Mouse (Mus musculus) kidney, postnatal 0 days (tissue): Measurements from ENCODE around the gene Lclat1. TPM values are rescaled to one million over a fixed set of nuclear protein-coding genes. Genes with fewer than 3 reads are reported as not detected.

Experiments
- ATAC-seq: fragments of 200-750 bp; cut with Nextera tagmentation; replicated peaks from 2 replicates; pipeline ENCODE4 v1.8.0; 2017; ENCODE audit warnings: low read depth, moderate number of reproducible peaks, moderate TSS enrichment, moderate library complexity; ENCODE audit not compliant: low FRiP score
- DNase-seq: peaks from one replicate; pipeline ENCODE4 v3.0.0-alpha.2; 2016; ENCODE audit warnings: low spot score
- H3K27ac ChIP-seq: fragments of 300-500 bp; sonication (generic); 2 replicates; pipeline ENCODE4 v1.5.1; 2014; ENCODE audit warnings: mild to moderate bottlenecking
- H3K27me3 ChIP-seq: fragments of 300-500 bp; sonication (generic); 2 replicates; pipeline ENCODE4 v1.6.1; 2014; ENCODE audit warnings: low read length, mixed read lengths; ENCODE audit not compliant: insufficient read depth
- H3K36me3 ChIP-seq: fragments of 300-500 bp; sonication (generic); 2 replicates; pipeline ENCODE4 v1.6.1; 2014; ENCODE audit warnings: low read length, mixed read lengths; ENCODE audit not compliant: insufficient read depth
- H3K4me1 ChIP-seq: fragments of 300-500 bp; sonication (generic); replicated peaks from 2 replicates; pipeline ENCODE4 v1.6.1; 2014; ENCODE audit warnings: antibody characterized with exemption, low read length, mixed read lengths; ENCODE audit not compliant: insufficient read depth
- H3K4me2 ChIP-seq: fragments of 300-500 bp; sonication (generic); 2 replicates; pipeline ENCODE4 v1.6.1; 2014; ENCODE audit warnings: mild to moderate bottlenecking, low read length, moderate library complexity, mixed read lengths
- H3K4me3 ChIP-seq: fragments of 300-500 bp; sonication (generic); replicated peaks from 2 replicates; pipeline ENCODE4 v1.5.1; 2014; ENCODE audit warnings: low read depth, low read length
- H3K9ac ChIP-seq: fragments of 300-500 bp; sonication (generic); 2 replicates; pipeline ENCODE4 v1.6.1; 2014; ENCODE audit warnings: low read depth, low read length
- H3K9me3 ChIP-seq: fragments of 300-500 bp; sonication (generic); replicated peaks from 2 replicates; pipeline ENCODE4 v1.6.1; 2016; ENCODE audit warnings: low read length, inconsistent platforms, mixed read lengths
- CTCF ChIP-seq: IDR thresholded peaks from 2 replicates; pipeline ENCODE4 v1.5.1; 2016; ENCODE audit warnings: antibody characterized with exemption, low read depth, mild to moderate bottlenecking, moderate library complexity
- WGBS: fragments of 180-500 bp; shearing (Covaris S2); extraction: QIAGEN DNeasy Blood & Tissue Kit; methylation state at CpG from one replicate; pipeline ENCODE4 v1.1.7; 2014; 5-methylcytosine and 5-hydroxymethylcytosine counted together
- polyA plus RNA-seq: library from polyadenylated mRNA; unstranded; fragments of >200 nt; fragmentation: Nextera tagmentation; extraction: Ambion mirVana; gene quantifications from 2 replicates; pipeline ENCODE4 v1.2.1, GENCODE M21; 2015

Gene Lclat1
- polyA plus RNA-seq, 1 experiment from 2014 or later, result 12.5 TPM

GRCm38 (mm10) chr17:73126349-73126748, 18.6 kb downstream of the Lclat1 start:
- Histone ChIP-seq H3K9me3 (no peaks in the 10 kb centered on the region), H3K4me2 (no peak overlapping the region), H3K36me3 (no peaks in the 10 kb centered on the region), H3K9ac (no peak overlapping the region), H3K27ac (no peak overlapping the region), H3K27me3 (no peaks in the 10 kb centered on the region), H3K4me1 (no peaks in the 10 kb centered on the region), H3K4me3 (no peak overlapping the region)
- DNase-seq (no peak), ATAC-seq (no peak)
- no peak for TF ChIP-seq CTCF
- WGBS, result 46% methylated on average over 2 of the region's 2 CpGs

GRCm38 (mm10) chr17:73126903-73127302, 19.1 kb downstream of the Lclat1 start:
- DNase-seq, result no peak
- Histone ChIP-seq H3K27me3 (no peaks in the 10 kb centered on the region), H3K9ac (no peak overlapping the region), H3K4me2 (no peak overlapping the region), H3K9me3 (no peaks in the 10 kb centered on the region), H3K27ac (no peak overlapping the region), H3K4me3 (no peak overlapping the region), H3K4me1 (no peaks in the 10 kb centered on the region), H3K36me3 (no peaks in the 10 kb centered on the region)
- ATAC-seq, result no peak
- TF ChIP-seq CTCF, result no peak

GRCm38 (mm10) chr17:73136562-73137484, 29.0 kb downstream of the Lclat1 start:
- Histone ChIP-seq H3K4me1 (no peaks in the 10 kb centered on the region), H3K36me3 (no peaks in the 10 kb centered on the region), H3K9me3 (no peaks in the 10 kb centered on the region), H3K27me3 (no peaks in the 10 kb centered on the region), H3K9ac (no peak overlapping the region), H3K4me2 (no peak overlapping the region), H3K4me3 (no peak overlapping the region), H3K27ac (no peak overlapping the region)
- DNase-seq (no peak), ATAC-seq (no peak)
- WGBS, result 92% methylated on average over 5 of the region's 5 CpGs
- TF ChIP-seq CTCF, result no peak

GRCm38 (mm10) chr17:73138217-73138616, 30.4 kb downstream of the Lclat1 start:
- H3K9ac ChIP-seq, result no peak overlapping the region
- H3K27me3 ChIP-seq, result no peaks in the 10 kb centered on the region
- ATAC-seq (no peak), DNase-seq (no peak)
- no peak overlapping the region for H3K4me2 ChIP-seq
- no peaks in the 10 kb centered on the region for H3K36me3 ChIP-seq
- H3K4me1 ChIP-seq, result no peaks in the 10 kb centered on the region
- 97% methylated on average over 3 of the region's 3 CpGs for WGBS
- no peak overlapping the region for H3K27ac ChIP-seq
- H3K4me3 ChIP-seq, result no peak overlapping the region
- H3K9me3 ChIP-seq, result no peaks in the 10 kb centered on the region
- TF ChIP-seq CTCF, result no peak

GRCm38 (mm10) chr17:73142029-73142428, 34.2 kb downstream of the Lclat1 start:
- no peak overlapping the region for H3K4me2 ChIP-seq
- no peaks in the 10 kb centered on the region for H3K4me1 ChIP-seq
- no peak for TF ChIP-seq CTCF
- no peaks in the 10 kb centered on the region for H3K9me3 ChIP-seq
- no peak overlapping the region for H3K4me3 ChIP-seq
- DNase-seq, result no peak
- H3K27me3 ChIP-seq, result no peaks in the 10 kb centered on the region
- H3K9ac ChIP-seq, result no peak overlapping the region
- WGBS, result 85% methylated on average over 4 of the region's 4 CpGs
- no peak overlapping the region for H3K27ac ChIP-seq
- no peaks in the 10 kb centered on the region for H3K36me3 ChIP-seq
- ATAC-seq, result no peak

- H3K27me3 ChIP-seq, result no peaks in the 10 kb centered on the region
- TF ChIP-seq CTCF, result no peak
- DNase-seq (no peak), ATAC-seq (no peak)
- H3K9ac ChIP-seq, result no peak overlapping the region
- no peaks in the 10 kb centered on the region for H3K4me1 ChIP-seq
- H3K9me3 ChIP-seq, result no peaks in the 10 kb centered on the region
- 36% methylated on average over 2 of the region's 2 CpGs for WGBS
- H3K27ac ChIP-seq, result no peak overlapping the region
- H3K36me3 ChIP-seq, result no peaks in the 10 kb centered on the region
- no peak overlapping the region for H3K4me3 ChIP-seq
- no peak overlapping the region for H3K4me2 ChIP-seq
Measured at GRCm38 (mm10) chr17:73142445-73142844, 34.7 kb downstream of the Lclat1 start.
